Mouse (Mus musculus): ENCODE measurements at regions not wholly inside any gene's neighbourhood (a gene's known extent, or its start where the extent isn't known, plus 50 kb on each side); places are given as distances from the start of the nearest gene placed in this dataset.

DNA sequence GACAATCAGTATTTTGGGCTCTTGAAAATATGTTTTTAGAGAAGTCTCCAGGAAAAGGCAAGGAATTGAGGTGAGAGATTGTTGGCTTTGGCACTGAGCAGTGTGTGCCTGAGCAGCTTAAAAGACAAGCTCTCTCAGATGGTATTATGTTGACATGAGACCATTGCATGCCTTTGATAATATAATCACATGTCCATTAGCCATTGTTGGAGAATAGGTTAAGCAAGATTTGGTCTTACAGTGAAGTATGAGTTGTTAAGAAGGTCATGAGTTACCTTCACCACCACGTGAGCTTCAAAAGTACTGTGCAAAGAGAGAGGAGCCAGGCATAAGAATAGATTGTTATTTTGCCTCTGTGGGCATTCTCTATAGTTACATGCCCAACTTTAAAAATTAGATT, 850.0 kb upstream of the Sox9 start:
- TF ChIP-seq CTCF (IDR thresholded peaks at IDR 0.05; ENCODE audit: low read depth) (no peak), EP300 (optimal IDR thresholded peaks at IDR 0.05) (no peak)
